Mouse (Mus musculus) gastrocnemius, postnatal 10 days (tissue): ENCODE data around the gene Adgrg3. TPM values are rescaled to one million over a fixed set of nuclear protein-coding genes. Genes with fewer than 3 reads are reported as not detected.
"Not testable (repeated sequence)": the region's sequence is repeated elsewhere in the genome, so short reads cannot be mapped to it uniquely, and the experiment has no call there.

ENCODE experiments used
- DNase-seq: peaks from one replicate; pipeline ENCODE4 v3.0.0; 2021; ENCODE audit warnings: mixed read lengths
- total RNA-seq, 2 experiments: library from RNA; stranded (reverse); gene quantifications; 2 replicates each; pipeline ENCODE4 v1.2.3; 2021

Adgrg3 gene
- total RNA-seq, 2 experiments from 2014 or later: 0.80 to 1.2 TPM

DNA sequence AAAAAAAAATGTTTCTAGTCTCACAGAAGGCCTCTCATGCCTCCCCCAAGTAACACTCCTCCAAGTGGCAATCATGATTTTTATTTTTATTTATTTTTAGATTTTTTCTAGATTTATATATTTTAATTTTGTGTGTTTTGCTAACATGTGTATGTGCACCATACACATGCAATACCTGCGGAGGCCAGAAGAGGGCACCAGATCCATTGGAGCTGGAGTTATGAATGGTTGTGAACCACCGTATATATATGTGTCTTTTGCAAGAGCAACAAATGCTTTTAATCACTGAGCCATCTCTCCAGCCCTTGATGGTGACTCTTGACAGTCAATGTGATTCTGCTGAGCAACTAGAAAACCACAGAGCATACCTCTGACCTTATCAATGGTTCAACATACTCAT is 7.9 kb downstream of the Adgrg3 start:
- no peak for DNase-seq

DNA sequence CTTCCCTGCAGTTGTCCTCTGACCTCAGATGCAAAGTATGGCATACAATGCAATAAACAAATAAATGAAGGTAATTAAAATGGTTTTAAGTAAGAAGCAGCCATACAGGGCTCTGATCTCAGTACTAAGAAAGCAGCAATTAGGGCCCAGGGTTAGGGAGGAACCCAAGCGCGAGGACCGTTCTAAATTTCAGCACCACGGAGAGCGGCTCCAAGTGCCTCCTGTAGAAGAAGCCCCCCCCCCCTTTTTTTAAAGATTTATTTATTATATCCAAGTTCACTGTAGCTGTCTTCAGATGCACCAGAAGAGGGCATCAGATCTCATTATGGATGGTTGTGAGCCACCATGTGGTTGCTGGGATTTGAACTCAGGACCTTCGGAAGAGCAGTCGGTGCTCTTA is 10.9 kb downstream of the Adgrg3 start:
- not testable (repeated sequence) for DNase-seq

- no peak for DNase-seq
Measured at GRCm38 (mm10) chr8:95037106-95037925, 19.8 kb downstream of the Adgrg3 start.

- DNase-seq: no peak
Measured at GRCm38 (mm10) chr8:95041883-95042784, 24.6 kb downstream of the Adgrg3 start.

GRCm38 (mm10) chr8:95044811-95045210 is 27.3 kb downstream of the Adgrg3 start:
- no peak for DNase-seq

DNA sequence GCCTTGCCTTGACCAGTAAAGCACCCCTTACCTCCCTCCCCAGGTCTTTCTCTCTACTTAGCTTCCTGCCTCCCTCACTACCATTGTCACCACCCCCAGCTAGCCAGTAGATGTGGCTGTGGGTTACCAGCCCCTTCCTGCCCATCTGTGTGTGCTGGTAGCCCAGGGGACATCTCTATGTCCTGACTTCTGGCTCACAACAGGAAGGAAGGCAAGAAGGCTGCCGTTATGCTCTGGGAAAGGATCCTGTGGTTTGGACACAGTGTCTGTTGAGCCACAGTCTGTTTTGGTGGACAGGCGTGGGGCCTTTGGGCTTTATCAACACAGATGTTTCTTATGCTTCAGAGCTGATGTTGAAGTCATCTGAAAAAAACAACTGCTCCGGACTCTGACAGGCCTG is 29.5 kb downstream of the Adgrg3 start:
- DNase-seq: no peak

DNA sequence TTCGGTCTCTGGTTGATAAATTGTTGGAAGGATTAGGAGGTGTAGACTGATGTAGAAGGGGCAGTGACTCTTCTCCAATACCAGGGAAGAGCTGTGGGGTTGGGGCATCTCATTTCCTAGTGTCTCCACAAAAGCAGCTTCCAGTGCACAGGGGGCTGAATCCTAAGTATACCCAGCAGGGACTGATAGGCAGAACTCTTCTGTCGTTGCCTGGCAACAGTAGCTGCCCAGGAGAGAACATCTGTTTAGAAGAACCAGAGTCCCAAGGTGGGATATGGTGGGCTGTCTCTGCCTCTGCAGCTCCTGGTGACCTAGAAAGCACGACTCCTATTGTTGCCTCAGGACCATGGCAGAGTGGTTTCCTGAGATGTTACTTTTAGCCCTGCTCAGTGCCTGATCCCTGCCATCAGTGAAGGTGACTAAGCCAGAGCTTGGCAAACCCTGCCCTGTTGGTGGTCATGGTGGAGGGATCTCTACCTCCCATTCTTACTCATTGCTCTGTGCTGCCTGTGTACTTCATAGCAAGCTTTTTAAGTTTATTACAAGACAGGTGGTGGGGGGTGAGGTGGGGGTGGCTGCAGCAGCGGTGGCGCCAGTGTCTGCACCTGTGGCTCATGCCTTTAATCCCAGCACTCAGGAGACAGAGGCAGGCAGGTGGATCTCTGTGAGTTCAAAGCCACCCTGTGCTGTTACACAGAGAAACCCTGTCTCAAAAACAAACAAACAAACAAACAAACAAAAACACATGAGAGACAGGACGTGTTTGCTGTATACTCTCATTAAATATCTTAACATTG is 30.6 kb downstream of the Adgrg3 start:
- DNase-seq: no peak

GRCm38 (mm10) chr8:95049636-95050035 is 32.1 kb downstream of the Adgrg3 start:
- DNase-seq: no peak

DNA sequence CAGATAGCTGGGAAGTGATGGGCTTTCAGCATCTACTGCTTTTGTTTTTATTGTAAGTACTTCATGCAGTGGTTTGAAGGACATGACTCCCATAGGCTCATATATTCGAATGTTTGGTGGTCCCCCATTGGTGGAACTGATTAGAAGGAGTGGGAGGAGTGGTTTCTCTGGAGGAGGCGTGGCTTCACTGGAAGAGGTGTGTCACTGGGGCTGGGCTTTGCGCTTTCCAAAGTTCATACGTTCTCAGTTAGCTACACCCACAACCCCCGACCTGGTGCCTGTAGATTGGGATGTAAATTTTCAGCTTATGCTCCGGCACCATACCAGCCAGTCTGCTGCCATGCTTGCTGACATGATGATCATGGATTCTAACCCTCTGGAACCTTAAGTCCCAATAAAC is 36.9 kb downstream of the Adgrg3 start:
- no peak for DNase-seq

GRCm38 (mm10) chr8:95054927-95055510 is 37.5 kb downstream of the Adgrg3 start, which contains the start of gene Drc7:
Drc7 (plus strand) TSS chr8:95055103.
- DNase-seq: no peak

GRCm38 (mm10) chr8:95056414-95056813 is 38.9 kb downstream of the Adgrg3 start:
- DNase-seq: no peak

GRCm38 (mm10) chr8:95058661-95059060 is 41.2 kb downstream of the Adgrg3 start:
- no peak for DNase-seq

DNA sequence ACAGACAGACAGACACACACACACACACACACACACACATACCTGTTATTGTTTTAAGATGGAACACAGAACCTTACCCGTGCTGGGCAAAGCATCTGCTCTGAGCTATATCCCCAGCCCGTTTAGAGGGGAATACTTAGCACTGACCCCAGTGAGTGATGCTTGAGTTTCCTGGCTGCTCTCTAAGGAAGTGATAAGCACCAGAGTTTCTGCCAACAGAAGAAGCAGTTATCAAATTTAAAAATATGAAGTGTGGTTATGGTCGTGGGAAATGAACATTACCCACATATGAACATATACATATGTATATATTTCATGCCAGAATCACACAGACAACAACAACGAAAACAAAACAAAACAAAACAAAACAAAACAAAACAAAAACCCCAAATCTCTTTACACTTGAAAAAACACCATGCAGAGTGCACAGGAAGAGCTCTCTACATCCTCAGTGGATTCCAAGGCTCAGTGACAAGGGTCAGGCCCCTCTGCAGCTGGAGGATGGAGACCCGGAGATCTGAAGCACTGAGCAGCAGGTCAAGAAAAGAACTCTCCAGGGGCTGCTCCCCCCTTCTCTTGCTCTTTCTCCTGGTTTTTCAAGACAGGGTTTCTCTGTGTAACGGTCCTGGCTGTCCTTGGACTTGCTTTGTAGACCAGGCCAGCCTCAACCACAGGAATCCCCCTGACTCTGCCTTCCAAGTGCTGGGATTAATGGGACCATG is 42.5 kb downstream of the Adgrg3 start:
- DNase-seq: no peak

- DNase-seq: no peak
Measured at GRCm38 (mm10) chr8:95064531-95064930, 47.0 kb downstream of the Adgrg3 start.

DNA sequence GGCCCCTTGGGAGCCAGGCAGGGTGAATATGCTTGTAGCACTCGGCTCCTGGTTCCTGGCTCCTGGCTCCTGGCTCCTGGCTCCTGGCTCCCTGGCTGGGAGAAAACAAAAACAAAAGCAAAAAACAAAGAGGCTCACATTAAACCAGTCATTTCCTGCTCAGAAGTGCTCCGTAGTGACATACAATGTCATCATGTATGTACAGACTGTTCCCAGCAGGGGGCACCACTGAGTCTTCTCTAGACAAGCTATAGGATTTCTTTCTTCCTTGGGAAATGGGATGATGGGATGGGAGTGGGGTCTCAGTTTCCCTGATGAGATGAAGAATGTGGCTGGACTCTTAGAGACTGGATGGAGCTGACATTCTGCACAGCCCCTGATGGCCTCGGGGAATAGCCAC is 50.1 kb downstream of the Adgrg3 start:
- DNase-seq: peak; percentile 60

DNA sequence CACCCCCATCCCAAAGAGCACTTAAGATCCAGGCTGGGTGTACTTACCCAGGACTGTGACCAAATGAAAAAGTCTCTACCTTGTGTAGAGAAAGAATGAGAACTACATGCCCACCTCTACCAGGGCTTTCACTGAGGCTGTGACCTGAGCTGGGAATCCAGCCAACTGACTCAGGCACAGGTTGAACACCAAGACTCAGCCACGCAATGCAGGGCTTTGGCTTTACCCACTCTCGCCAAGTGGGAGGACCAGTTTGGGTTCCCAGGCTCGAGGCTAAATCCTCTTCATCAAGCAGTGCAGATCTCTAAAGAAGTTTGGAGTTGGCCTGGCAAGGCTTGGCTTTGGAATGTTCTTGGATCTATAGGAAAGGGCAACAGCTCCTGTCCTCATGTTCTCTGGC is 58.0 kb downstream of the Adgrg3 start:
- no peak for DNase-seq

- DNase-seq: no peak
Measured at GRCm38 (mm10) chr8:95076151-95076550, 58.7 kb downstream of the Adgrg3 start.

DNA sequence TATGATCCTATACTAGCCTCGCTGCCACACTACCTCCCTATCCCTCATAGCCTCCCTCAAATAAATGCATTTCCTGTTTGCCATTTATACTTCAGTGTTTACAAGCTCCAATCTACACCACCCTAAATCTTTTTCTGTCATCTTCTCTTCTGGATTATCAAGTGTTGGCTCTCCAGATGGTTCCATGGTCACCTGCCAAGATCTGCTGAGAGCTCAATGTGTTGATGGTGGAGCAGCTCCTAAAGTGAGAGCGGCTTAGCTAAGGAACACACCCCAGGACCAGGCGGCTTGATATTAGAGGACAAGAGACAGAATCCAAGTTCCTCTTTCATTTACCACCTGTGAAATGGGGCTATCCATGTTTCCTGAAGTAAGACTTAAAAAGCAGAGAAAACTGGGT is 60.6 kb downstream of the Adgrg3 start:
- no peak for DNase-seq

DNA sequence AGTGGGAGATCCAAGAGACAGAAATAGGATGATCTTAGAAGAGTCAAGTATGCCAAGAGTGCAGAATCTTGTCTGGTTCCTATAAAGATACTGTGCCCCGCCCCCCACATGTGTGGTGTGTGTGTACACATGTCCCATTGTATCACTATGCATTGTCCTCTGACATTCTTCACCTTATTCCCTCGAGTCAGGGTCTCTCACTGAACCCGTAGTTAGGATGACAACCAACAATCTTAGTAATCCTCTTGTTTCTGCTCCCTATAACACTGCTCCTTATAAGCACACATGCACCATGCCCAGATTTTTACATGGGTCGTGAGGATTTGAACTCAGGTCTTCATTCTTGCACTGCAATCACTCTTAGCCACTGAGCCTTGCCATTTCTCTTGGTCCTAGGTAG is 61.8 kb downstream of the Adgrg3 start:
- DNase-seq: no peak

DNA sequence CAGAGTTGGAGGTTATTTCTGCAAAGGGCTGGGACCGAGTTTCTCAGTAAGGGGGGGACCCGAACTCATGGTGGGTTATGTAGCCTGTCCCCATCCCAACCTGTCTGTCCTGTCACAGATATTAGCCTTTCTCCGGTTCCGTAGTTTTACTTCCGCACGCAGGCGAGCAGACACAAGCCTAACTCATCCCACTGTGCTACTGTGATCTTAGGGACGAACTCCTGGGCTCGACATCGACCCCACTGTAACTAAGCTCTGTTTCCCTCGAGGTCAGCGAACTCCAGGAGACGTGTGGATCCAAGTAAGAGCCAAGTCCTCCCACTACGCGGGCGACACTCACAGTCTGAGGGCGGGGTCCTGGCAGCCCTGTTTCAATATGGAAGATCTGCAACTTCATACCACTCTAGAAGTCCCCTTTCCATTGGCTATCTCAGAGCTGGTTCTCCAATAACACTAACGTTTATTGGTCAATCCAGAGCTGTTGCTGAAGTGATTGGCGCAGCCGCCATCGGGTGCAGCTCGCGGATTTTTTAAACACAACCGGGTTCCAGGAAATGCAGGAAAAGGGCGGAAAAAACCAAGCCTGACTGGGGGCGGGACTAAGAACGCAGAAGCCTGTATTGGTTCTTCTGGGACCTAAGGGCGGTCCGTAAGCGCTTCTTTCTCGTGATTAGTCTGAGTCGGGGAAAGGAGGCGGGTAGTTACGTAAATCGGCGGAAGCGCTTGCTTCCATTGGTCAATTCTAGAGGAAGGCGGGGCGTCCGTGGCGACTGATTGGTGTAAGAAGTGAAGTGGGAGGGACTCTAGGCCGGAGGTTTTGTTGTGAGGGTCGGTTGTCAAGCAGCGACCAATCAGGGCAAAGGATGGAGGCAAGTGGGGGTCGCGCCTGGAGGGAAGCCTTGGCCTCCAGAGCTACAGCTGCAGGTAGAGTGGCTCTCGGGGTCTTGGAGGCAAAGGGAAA is 63.2 kb downstream of the Adgrg3 start, which contains the start of gene Katnb1:
TSS of gene Katnb1 (plus strand) at position 806 of the 961 bp plus-strand sequence.
- peak; percentile 91 for DNase-seq
